Mouse (Mus musculus): Measurements from ENCODE around the gene Gng3.

The Gng3 gene

GRCm38 (mm10) chr19:8817001-8817400 is 22.0 kb downstream of the Gng3 start:
- intact Hi-C loops (cut with DNase I), result loop anchor here (5.0 to 10.0 kb wide), 2 partner anchors 45 to 62 kb away; partner anchors contain the start of genes Nxf1, Tmem179b and Tmem223

GRCm38 (mm10) chr19:8815812-8816211 is 23.2 kb downstream of the Gng3 start:
- intact Hi-C loops (cut with DNase I), result loop anchor here (5.0 to 10.0 kb wide), 2 partner anchors 44 to 61 kb away; partner anchors contain the start of genes Nxf1, Tmem179b and Tmem223

GRCm38 (mm10) chr19:8806810-8807209 is 32.2 kb downstream of the Gng3 start:
- intact Hi-C loops (cut with DNase I), result no loop called here

GRCm38 (mm10) chr19:8803879-8804660 is 34.9 kb downstream of the Gng3 start:
- intact Hi-C loops (cut with DNase I), result no loop called here

GRCm38 (mm10) chr19:8803204-8803780 is 35.7 kb downstream of the Gng3 start:
- intact Hi-C loops (cut with DNase I), result no loop called here

GRCm38 (mm10) chr19:8802130-8802821 is 36.7 kb downstream of the Gng3 start, which contains the start of gene Zbtb3:
Gene Zbtb3 (plus strand): TSS chr19:8802555.
- intact Hi-C loops (cut with DNase I), result no loop called here

GRCm38 (mm10) chr19:8798947-8799315 is 40.1 kb downstream of the Gng3 start:
- intact Hi-C loops (cut with DNase I), result no loop called here

GRCm38 (mm10) chr19:8798264-8798946 is 40.6 kb downstream of the Gng3 start, which contains the start of gene Polr2g:
Gene Polr2g (minus strand): TSS chr19:8798577.
- intact Hi-C loops (cut with DNase I), result no loop called here

GRCm38 (mm10) chr19:8790171-8790570 is 48.8 kb downstream of the Gng3 start:
- intact Hi-C loops (cut with DNase I), result no loop called here

- intact Hi-C loops (cut with DNase I), result no loop called here
Observed at GRCm38 (mm10) chr19:8789171-8789570, 49.8 kb downstream of the Gng3 start.

- intact Hi-C loops (cut with DNase I), result no loop called here
Observed at GRCm38 (mm10) chr19:8788521-8788920, 50.5 kb downstream of the Gng3 start.

Small RNA genes within 50 kb of the gene (microRNA-seq; reads per million reads assigned to microRNA genes)
- 0.11 to 0.86 reads per million in 2 experiments for gene Mir5136

Data from adrenal gland (tissue).